Mouse (Mus musculus) heart, embryonic 15.5 days (tissue): ENCODE measurements around the gene Pygo2. TPM values are rescaled to one million over a fixed set of nuclear protein-coding genes. Genes with fewer than 3 reads are reported as not detected.

ENCODE experiments used
- ATAC-seq: fragments of 200-750 bp; cut with Nextera tagmentation; replicated peaks from 2 replicates; pipeline ENCODE4 v1.8.0; 2017; ENCODE audit warnings: low read depth, moderate TSS enrichment; ENCODE audit not compliant: insufficient number of reproducible peaks, insufficient read depth, low FRiP score
- H3K27ac ChIP-seq: fragments of 300-500 bp; sonication (generic); 2 replicates; pipeline ENCODE4 v1.5.1; 2015; ENCODE audit warnings: mild to moderate bottlenecking, inconsistent platforms
- H3K27me3 ChIP-seq: fragments of 300-500 bp; sonication (generic); 2 replicates; pipeline ENCODE4 v1.6.1; 2015; ENCODE audit warnings: inconsistent platforms
- H3K36me3 ChIP-seq: fragments of 300-500 bp; sonication (generic); 2 replicates; pipeline ENCODE4 v1.6.1; 2015; ENCODE audit warnings: mild to moderate bottlenecking, inconsistent platforms
- H3K4me1 ChIP-seq: fragments of 300-500 bp; sonication (generic); replicated peaks from 2 replicates; pipeline ENCODE4 v1.6.1; 2015; ENCODE audit warnings: inconsistent platforms
- H3K4me2 ChIP-seq: fragments of 300-500 bp; sonication (generic); 2 replicates; pipeline ENCODE4 v1.6.1; 2015; ENCODE audit warnings: inconsistent platforms, mild to moderate bottlenecking, moderate library complexity
- H3K4me3 ChIP-seq: fragments of 300-500 bp; sonication (generic); 2 replicates; pipeline ENCODE4 v1.5.1; 2015; ENCODE audit warnings: mild to moderate bottlenecking, inconsistent platforms
- H3K9ac ChIP-seq: fragments of 300-500 bp; sonication (generic); 2 replicates; pipeline ENCODE4 v1.6.1; 2015; ENCODE audit warnings: mild to moderate bottlenecking, inconsistent platforms
- H3K9me3 ChIP-seq: fragments of 300-500 bp; sonication (generic); replicated peaks from 2 replicates; pipeline ENCODE4 v1.6.1; 2016; ENCODE audit warnings: inconsistent platforms
- WGBS: fragments of 180-500 bp; shearing (Covaris S2); methylation state at CpG from one replicate; pipeline ENCODE4 v1.1.7; 2015; ENCODE audit warnings: mixed read lengths; 5-methylcytosine and 5-hydroxymethylcytosine counted together
- polyA plus RNA-seq: library from polyadenylated mRNA; unstranded; fragments of >200 nt; fragmentation: Nextera tagmentation; extraction: Ambion mirVana; gene quantifications from 2 replicates; pipeline ENCODE4 v1.2.1, GENCODE M21; 2015

Pygo2 gene
- polyA plus RNA-seq, 1 experiment from 2014 or later: 21.1 TPM

GRCm38 (mm10) chr3:89386438-89387420, 43.3 kb upstream of the Pygo2 start:
- ATAC-seq: no peak
- no peaks in the 10 kb centered on the region for H3K27me3 ChIP-seq
- H3K4me3 ChIP-seq: no peak overlapping the region
- no peaks in the 10 kb centered on the region for H3K9me3 ChIP-seq
- H3K36me3 ChIP-seq: no peaks in the 10 kb centered on the region
- H3K4me2 ChIP-seq: no peak overlapping the region
- no peak overlapping the region for H3K9ac ChIP-seq
- WGBS: 64% methylated on average over 17 of the region's 17 CpGs
- peaks cover 39% of the 10 kb centered on the region for H3K4me1 ChIP-seq
- no peak overlapping the region for H3K27ac ChIP-seq

- WGBS: 83% methylated on average over 11 of the region's 11 CpGs
- H3K9me3 ChIP-seq: no peaks in the 10 kb centered on the region
- H3K27ac ChIP-seq: no peak overlapping the region
- no peak overlapping the region for H3K4me2 ChIP-seq
- peaks cover 41% of the 10 kb centered on the region for H3K4me1 ChIP-seq
- no peaks in the 10 kb centered on the region for H3K36me3 ChIP-seq
- H3K9ac ChIP-seq: no peak overlapping the region
- no peaks in the 10 kb centered on the region for H3K27me3 ChIP-seq
- H3K4me3 ChIP-seq: no peak overlapping the region
- no peak for ATAC-seq
These were observed 42.4 kb upstream of the Pygo2 start for GRCm38 (mm10) chr3:89387632-89388031.

DNA sequence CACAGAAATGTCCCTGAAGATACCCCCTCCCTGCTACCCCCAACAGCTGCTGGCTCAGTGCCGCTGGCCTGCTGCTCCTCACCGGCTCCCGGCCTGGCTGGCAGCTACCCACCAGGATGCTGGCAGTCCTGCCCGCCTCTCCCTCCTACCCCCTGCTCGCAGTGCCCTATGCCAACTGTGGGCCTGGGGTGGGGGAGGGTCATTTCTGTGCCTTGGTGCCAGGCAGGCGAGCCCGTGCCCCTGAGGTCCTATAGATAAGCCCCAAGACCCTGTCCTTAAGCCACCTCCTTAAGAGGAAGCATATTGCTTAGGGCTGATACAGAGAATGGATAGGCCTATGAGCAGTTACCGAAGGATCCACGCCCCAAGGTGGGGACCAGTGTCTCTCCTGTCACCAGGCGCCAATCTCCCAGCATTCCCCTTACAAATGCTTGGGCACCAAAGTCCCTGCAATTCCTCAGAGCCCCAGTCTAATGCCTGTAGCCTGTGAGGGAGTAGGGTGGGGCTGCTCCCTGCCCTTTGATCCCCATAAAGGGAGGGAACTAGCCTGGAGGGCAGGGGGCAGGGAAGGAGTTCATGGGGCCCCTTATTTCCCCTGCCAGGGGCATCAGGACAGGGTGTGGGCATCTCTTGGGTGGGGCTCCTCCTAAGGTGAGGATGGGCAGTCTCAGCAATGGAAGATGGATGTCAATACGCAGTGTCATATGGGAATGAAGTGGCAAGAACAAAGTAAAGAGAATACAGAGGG, 41.7 kb upstream of the Pygo2 start:
- ATAC-seq: no peak
- 73% methylated on average over 11 of the region's 11 CpGs for WGBS
- Histone ChIP-seq H3K9me3 (no peaks in the 10 kb centered on the region), H3K4me2 (no peak overlapping the region), H3K27ac (no peak overlapping the region), H3K9ac (no peak overlapping the region), H3K4me1 (peaks cover 41% of the 10 kb centered on the region), H3K27me3 (no peaks in the 10 kb centered on the region), H3K4me3 (no peak overlapping the region), H3K36me3 (no peaks in the 10 kb centered on the region)

DNA sequence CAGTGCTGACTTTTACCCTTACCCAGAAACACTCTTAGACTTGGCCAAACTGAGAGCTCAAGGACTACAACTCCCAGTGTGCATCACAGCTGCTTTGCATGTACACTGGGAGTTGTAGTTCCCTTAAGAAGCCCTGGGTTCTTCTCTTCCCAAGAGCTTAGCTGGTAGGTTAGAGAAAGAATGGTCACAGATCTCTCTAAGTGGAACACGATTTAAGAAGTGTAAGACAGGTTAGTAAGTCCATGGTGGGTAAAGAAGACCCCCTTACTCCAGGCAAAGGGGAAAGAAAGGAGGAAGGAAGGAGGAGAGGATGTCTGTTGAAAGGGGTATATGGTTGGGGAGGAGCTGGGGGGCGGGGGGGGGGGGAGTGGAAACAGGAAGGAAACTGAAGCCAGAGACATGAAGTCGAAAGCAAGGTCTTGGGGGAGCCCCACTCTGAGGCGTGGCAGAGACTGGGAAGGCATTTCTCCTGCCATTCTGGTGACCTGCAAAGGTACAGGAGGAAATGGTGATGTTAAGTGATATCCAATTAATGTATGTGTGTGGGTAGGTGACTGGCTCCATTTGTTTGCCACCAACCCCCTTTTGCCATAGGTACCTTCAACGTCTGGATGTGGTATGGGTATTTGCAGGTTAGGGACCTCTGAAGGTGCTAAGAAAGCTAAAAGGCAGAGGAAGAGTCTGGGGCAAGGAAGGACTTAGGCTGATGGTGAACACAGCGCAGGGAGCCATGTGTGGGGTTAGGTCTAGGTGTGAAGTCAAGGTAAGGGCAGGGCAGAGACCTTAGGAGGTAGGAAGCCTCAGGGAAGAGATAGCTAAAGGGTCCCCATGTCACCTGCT, 40.9 kb upstream of the Pygo2 start:
- Histone ChIP-seq H3K4me2 (no peak overlapping the region), H3K9ac (no peak overlapping the region), H3K9me3 (no peaks in the 10 kb centered on the region), H3K27ac (no peak overlapping the region), H3K4me1 (peaks cover 41% of the 10 kb centered on the region), H3K36me3 (no peaks in the 10 kb centered on the region), H3K27me3 (no peaks in the 10 kb centered on the region), H3K4me3 (no peak overlapping the region)
- whole genome bisulfite sequencing: 62% methylated on average over 6 of the region's 6 CpGs
- no peak for ATAC-seq

DNA sequence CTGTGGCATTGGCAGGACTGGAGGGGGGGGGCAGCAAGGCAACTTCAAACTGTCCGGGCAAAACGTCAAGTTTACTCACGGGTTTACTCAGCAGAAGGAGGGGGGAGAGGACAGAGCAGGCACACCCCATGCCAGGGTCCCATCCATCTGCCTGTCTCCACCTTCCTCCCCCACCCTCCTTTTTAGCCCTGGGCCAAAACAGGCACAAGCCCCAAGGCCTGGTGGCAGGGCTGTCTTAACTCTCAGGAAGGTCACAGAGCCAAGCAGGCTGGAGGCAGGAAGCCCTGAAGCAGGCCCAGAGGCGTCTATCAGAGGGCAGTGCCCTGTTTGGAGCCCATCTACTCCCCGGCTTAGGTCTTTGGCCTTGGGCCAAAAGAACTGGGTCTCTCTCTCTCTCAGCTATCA, 39.9 kb upstream of the Pygo2 start:
- Histone ChIP-seq H3K9me3 (no peaks in the 10 kb centered on the region), H3K27me3 (no peaks in the 10 kb centered on the region), H3K36me3 (no peaks in the 10 kb centered on the region), H3K4me1 (peaks cover 41% of the 10 kb centered on the region), H3K4me2 (peak overlapping the region; percentile 96), H3K9ac (no peak overlapping the region), H3K27ac (peak overlapping the region; percentile 80), H3K4me3 (no peak overlapping the region)
- 26% methylated on average over 5 of the region's 5 CpGs for whole genome bisulfite sequencing
- ATAC-seq: no peak

GRCm38 (mm10) chr3:89390699-89391662, 39.0 kb upstream of the Pygo2 start:
- no peak for ATAC-seq
- no peaks in the 10 kb centered on the region for H3K27me3 ChIP-seq
- WGBS: 12% methylated on average over 19 of the region's 19 CpGs
- H3K4me3 ChIP-seq: peak overlapping the region; percentile 73
- H3K36me3 ChIP-seq: no peaks in the 10 kb centered on the region
- H3K4me2 ChIP-seq: peak overlapping the region; percentile 96
- H3K9ac ChIP-seq: peak overlapping the region; percentile 68
- H3K4me1 ChIP-seq: peaks cover 48% of the 10 kb centered on the region
- no peaks in the 10 kb centered on the region for H3K9me3 ChIP-seq
- H3K27ac ChIP-seq: peak overlapping the region; percentile 80

DNA sequence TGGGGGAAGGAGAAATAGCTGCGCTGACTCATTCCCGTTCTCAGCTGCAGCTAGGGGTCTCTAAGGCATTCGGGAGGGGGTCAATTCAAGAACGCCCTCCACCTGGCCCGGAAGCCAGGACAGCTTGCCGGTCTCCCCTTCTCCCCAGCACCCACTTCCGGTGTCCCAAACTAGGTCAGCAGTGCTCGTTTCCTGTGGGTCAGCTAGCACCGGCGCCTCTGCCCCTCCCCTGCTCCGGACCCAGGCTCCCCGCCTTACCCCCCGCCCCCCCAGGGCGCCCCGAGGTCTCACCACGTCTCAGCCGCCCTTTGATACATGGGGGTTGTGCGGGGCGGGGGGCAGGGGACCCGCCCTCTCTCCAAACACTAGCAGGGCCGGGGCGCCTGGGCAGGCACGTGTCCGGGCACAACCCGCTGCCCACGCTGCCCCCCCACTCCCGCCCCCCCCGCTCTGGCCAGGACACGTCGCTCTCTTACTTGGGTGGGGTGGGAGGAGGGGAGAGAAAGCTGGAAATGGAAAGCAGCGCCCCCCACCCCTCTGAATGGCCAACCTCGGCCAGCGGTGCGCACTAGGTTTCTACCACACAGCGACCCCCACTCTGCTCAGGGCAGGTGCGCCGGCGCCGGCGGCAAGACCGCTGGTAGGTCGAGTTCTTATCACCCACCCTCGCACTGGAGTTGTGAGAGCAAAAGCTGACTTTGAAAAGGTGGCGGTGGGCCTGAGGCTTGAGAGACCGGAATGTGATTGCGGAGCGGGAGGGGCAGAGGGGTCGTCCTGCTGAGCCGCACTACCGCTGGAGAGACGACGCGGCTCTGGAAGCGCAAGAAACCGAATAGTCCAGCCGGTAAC, 38.1 kb upstream of the Pygo2 start:
- Histone ChIP-seq H3K9ac (peak overlapping the region; percentile 68), H3K4me3 (peak overlapping the region; percentile 73), H3K27me3 (no peaks in the 10 kb centered on the region), H3K4me1 (peaks cover 57% of the 10 kb centered on the region), H3K9me3 (no peaks in the 10 kb centered on the region), H3K4me2 (peak overlapping the region; percentile 96), H3K27ac (peak overlapping the region; percentile 80), H3K36me3 (no peaks in the 10 kb centered on the region)
- WGBS: under 1% methylated on average over 54 of the region's 56 CpGs
- no peak for ATAC-seq

DNA sequence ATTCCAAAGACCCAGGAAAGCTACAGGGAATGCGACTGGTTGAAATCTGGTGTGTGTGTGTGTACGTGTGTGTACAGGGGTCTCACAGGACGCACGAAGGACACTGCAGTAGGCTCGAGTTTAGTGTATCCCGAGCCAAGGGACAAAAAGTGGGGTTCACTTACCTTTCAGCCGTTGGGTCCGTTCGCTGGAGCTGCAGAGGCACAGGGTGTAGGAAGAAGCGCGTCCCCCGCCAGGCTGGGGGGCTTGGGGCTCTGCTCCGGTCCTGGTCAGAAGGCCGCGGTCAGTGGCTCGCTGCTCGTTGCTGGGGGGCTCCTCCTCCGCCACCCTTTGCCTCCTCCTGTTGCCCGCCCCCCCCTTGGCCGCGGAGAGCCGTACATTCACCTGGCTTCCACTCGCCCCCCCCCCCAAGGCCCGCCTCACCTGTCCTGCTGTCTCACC, 37.1 kb upstream of the Pygo2 start:
- no peak for ATAC-seq
- no peaks in the 10 kb centered on the region for H3K36me3 ChIP-seq
- peak overlapping the region; percentile 68 for H3K9ac ChIP-seq
- H3K27ac ChIP-seq: peak overlapping the region; percentile 80
- under 1% methylated on average over 23 of the region's 24 CpGs for WGBS
- peaks cover 56% of the 10 kb centered on the region for H3K4me1 ChIP-seq
- H3K9me3 ChIP-seq: no peaks in the 10 kb centered on the region
- H3K27me3 ChIP-seq: no peaks in the 10 kb centered on the region
- peak overlapping the region; percentile 96 for H3K4me2 ChIP-seq
- H3K4me3 ChIP-seq: peak overlapping the region; percentile 73

GRCm38 (mm10) chr3:89393605-89394004, 36.4 kb upstream of the Pygo2 start:
- Histone ChIP-seq H3K9ac (peak overlapping the region; percentile 63), H3K27ac (peak overlapping the region; percentile 94), H3K4me2 (peak overlapping the region; percentile 96), H3K4me3 (peak overlapping the region; percentile 73), H3K9me3 (no peaks in the 10 kb centered on the region), H3K27me3 (no peaks in the 10 kb centered on the region), H3K4me1 (peaks cover 53% of the 10 kb centered on the region), H3K36me3 (no peaks in the 10 kb centered on the region)
- peak; percentile 94 for ATAC-seq
- under 1% methylated on average over 15 of the region's 15 CpGs for whole genome bisulfite sequencing
